Mouse (Mus musculus): ENCODE measurements at regions not wholly inside any gene's neighbourhood (a gene's known extent, or its start where the extent isn't known, plus 50 kb on each side); places are given as distances from the start of the nearest gene placed in this dataset.

GRCm38 (mm10) chr11:31727289-31727688 lies 55.6 kb upstream of the Bod1 start:
- Histone ChIP-seq H3K79me2 (ENCODE audit: control insufficient read depth, insufficient read depth, low read length, poor library complexity) (no peaks in the 10 kb centered on the region), H3K27ac (ENCODE audit: control insufficient read depth, low read depth, low read length) (no peak overlapping the region), H3K27me3 (ENCODE audit: control insufficient read depth in 1 of 2, insufficient read depth in 2 of 2, low read length in 2 of 2) (peaks cover 0 to 2% of the 10 kb centered on the region in 2 experiments; a peak in 1 of 4 replicates), H3K36me3 (ENCODE audit: control insufficient read depth in 1 of 2, insufficient read depth in 2 of 2, low read length in 2 of 2) (no peaks in the 10 kb centered on the region), H3K4me3 (ENCODE audit: control insufficient read depth in 1 of 2, insufficient read depth in 1 of 2, low read depth in 2 of 2, low read length in 2 of 2) (no peak overlapping the region), H3K9ac (ENCODE audit: control insufficient read depth, low read depth, low read length, poor library complexity, severe bottlenecking) (no peak overlapping the region), H3K4me1 (ENCODE audit: control insufficient read depth in 1 of 2, insufficient read depth in 2 of 2, low read length in 2 of 2) (no peaks in the 10 kb centered on the region), H3K9me3 (replicated peaks; ENCODE audit: insufficient read depth, low read length) (no peaks in the 10 kb centered on the region)
- TF ChIP-seq SMC3 (IDR thresholded peaks at IDR 0.05; ENCODE audit: low read depth, low read length) = no peak
- no peak for TF ChIP-seq ZMIZ1 (IDR thresholded peaks at IDR 0.05; ENCODE audit: low read depth, low read length)
- no peak for TF ChIP-seq UBTF (IDR thresholded peaks at IDR 0.05; ENCODE audit: borderline replicate concordance, insufficient read depth, low read depth, low read length)
- TF ChIP-seq TBP (IDR thresholded peaks at IDR 0.05; ENCODE audit: low read depth, low read length) = no peak
- no peak for TF ChIP-seq MAFK (IDR thresholded peaks at IDR 0.05; ENCODE audit: borderline replicate concordance, low read depth, low read length)
- no peak for TF ChIP-seq KAT2A (conservative IDR thresholded peaks at IDR 0.05; ENCODE audit: low read depth, low read length)
- TF ChIP-seq TCF12 (IDR thresholded peaks at IDR 0.05; ENCODE audit: low read depth, low read length) = no peak
- TF ChIP-seq MYC (IDR thresholded peaks at IDR 0.05; ENCODE audit: low read depth, low read length) = no peak
- TF ChIP-seq SIN3A (IDR thresholded peaks at IDR 0.05; ENCODE audit: low read length) = no peak
- DNase-seq (ENCODE audit: low read depth, low spot score) = no peak

- Histone ChIP-seq H3K4me1 (ENCODE audit: control insufficient read depth in 1 of 2, insufficient read depth in 2 of 2, low read length in 2 of 2) (no peaks in the 10 kb centered on the region), H3K4me3 (ENCODE audit: control insufficient read depth in 1 of 2, insufficient read depth in 1 of 2, low read depth in 2 of 2, low read length in 2 of 2) (no peak overlapping the region)
- no peak for TF ChIP-seq BHLHE40 (IDR thresholded peaks at IDR 0.05; ENCODE audit: borderline replicate concordance, low read depth, low read length)
- TF ChIP-seq GABPA (IDR thresholded peaks at IDR 0.05; ENCODE audit: low read depth, low read length) = no peak
- TF ChIP-seq USF2 (IDR thresholded peaks at IDR 0.05; ENCODE audit: borderline replicate concordance in 1 of 2, insufficient read depth in 1 of 2, low read depth in 1 of 2, low read length in 2 of 2) = no peak
- no peak for TF ChIP-seq E2F4 (IDR thresholded peaks at IDR 0.05; ENCODE audit: borderline replicate concordance, low read depth, low read length)
- no peak for TF ChIP-seq HCFC1 (IDR thresholded peaks at IDR 0.05; ENCODE audit: low read depth, low read length)
- TF ChIP-seq ZMIZ1 (IDR thresholded peaks at IDR 0.05; ENCODE audit: low read depth, low read length) = no peak
- TF ChIP-seq MYC (IDR thresholded peaks at IDR 0.05; ENCODE audit: low read depth, low read length) = no peak
- TF ChIP-seq MAFK (IDR thresholded peaks at IDR 0.05; ENCODE audit: borderline replicate concordance, low read depth, low read length) = no peak
- TF ChIP-seq USF1 (IDR thresholded peaks at IDR 0.05; ENCODE audit: low read depth, low read length) = no peak
- no peak for TF ChIP-seq NRF1 (IDR thresholded peaks at IDR 0.05; ENCODE audit: insufficient read depth, low read depth, low read length, poor library complexity, severe bottlenecking)
Measured at GRCm38 (mm10) chr11:31729728-31730127, 58.0 kb upstream of the Bod1 start.

More at GRCm38 (mm10) chr11:31729728-31730127, 58.0 kb upstream of the Bod1 start:
- Histone ChIP-seq H3K27me3 (ENCODE audit: control insufficient read depth in 1 of 2, insufficient read depth in 2 of 2, low read length in 2 of 2) (no peaks in the 10 kb centered on the region), H3K27ac (ENCODE audit: control insufficient read depth, low read depth, low read length) (no peak overlapping the region), H3K9me3 (replicated peaks; ENCODE audit: insufficient read depth, low read length) (no peaks in the 10 kb centered on the region), H3K9ac (ENCODE audit: control insufficient read depth, low read depth, low read length, poor library complexity, severe bottlenecking) (no peak overlapping the region), H3K79me2 (ENCODE audit: control insufficient read depth, insufficient read depth, low read length, poor library complexity) (no peaks in the 10 kb centered on the region), H3K36me3 (ENCODE audit: control insufficient read depth in 1 of 2, insufficient read depth in 2 of 2, low read length in 2 of 2) (no peaks in the 10 kb centered on the region)
- no peak for DNase-seq (ENCODE audit: low read depth, low spot score)

Data from MEL (cell line).